Mouse (Mus musculus) cerebellum, adult 8-10 months (tissue): ENCODE data around the gene Sez6l.

Experiments used
- DNase-seq: peaks from one replicate; pipeline ENCODE4 v3.0.0; 2022

The Sez6l gene

GRCm38 (mm10) chr5:112496753-112497369 lies 80.1 kb downstream of the Sez6l start:
- peak; percentile 54 for DNase-seq

DNA sequence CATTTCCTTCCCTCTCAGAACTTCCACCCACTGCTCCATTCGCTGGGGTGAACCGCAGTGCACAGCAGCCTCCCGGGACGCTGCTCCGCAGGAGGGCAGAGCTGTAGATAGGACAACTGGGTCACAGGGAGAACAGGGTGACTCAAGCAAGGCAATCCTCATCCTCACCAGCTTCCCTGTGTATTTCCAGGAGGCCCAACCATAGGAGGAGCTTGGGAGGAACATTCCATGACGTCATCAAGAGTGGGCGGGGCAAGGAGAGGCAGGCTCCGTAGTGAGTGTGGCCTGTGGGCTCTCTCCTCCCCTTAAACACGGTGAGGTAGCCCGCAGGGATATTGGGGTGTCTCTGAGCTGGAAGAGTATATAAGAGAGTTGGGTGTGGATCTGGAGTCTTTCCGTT lies 83.5 kb downstream of the Sez6l start:
- no peak for DNase-seq

DNA sequence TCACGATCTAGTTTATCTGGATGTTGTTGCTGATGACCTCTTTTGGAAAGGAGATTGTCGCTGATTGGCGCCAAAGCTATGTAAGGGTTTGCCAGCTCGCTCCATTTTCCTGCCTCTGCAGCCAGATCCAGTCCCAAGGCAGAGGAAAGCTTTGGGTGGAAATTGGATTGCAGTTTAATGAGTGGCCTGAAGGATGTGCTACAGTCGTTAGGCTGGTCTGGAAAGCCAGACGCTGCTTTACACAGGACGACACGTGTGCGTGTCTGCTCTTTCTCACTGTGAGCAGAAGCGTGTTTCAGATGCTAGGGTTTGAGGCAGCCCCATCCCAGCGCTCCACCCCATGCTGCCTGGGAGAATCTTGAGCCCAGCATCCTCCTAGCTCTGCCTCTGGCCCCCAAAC lies 85.5 kb downstream of the Sez6l start:
- no peak for DNase-seq

GRCm38 (mm10) chr5:112488101-112488776 lies 88.7 kb downstream of the Sez6l start:
- no peak for DNase-seq

- DNase-seq = no peak
Measured at GRCm38 (mm10) chr5:112487504-112487903, 89.5 kb downstream of the Sez6l start.

DNA sequence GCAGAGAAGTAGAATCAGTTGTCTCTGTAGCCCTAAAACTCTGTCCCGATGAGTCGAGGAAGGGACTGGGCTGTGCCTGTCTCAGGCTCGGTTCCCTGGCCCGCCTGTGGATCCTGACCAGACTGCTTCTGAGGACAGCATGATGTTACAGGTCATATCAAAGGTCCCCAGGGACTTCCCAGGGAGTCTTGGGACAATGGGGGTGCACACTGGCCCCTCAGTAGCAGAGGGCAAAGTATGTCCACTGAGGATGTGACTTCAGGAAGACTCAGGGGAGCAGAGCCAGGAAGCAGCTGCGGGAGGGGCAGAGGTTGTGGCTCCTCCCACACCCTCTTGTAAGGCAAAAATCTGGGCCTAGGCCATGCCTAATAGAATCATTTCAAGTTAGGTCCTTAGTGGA lies 90.6 kb downstream of the Sez6l start:
- DNase-seq = no peak

GRCm38 (mm10) chr5:112484924-112485715 lies 91.9 kb downstream of the Sez6l start:
- peak; percentile 87 for DNase-seq

GRCm38 (mm10) chr5:112483030-112483429 lies 94.0 kb downstream of the Sez6l start:
- DNase-seq = no peak

DNA sequence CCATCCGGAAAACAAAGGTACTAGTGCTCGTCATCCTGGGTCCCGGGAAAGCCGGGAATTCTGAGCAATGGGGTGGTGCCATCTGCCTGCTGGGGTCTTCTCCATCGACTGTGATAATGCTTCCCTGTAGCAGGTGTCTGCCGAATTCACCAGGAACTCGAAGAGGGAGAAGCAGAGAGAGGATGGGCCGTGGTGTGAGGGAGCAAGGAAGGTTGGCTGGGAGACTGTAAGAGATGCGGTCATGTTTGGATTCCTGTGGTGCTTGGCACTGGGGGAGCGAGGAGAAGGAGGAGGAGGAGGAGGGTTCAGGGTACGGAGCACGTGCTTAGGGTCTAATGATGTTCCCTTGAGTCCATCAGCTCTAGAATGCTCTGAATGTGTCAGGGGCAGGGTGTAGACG lies 94.4 kb downstream of the Sez6l start:
- DNase-seq = peak; percentile 44

- no peak for DNase-seq
Measured at GRCm38 (mm10) chr5:112481946-112482410, 95.0 kb downstream of the Sez6l start.

DNA sequence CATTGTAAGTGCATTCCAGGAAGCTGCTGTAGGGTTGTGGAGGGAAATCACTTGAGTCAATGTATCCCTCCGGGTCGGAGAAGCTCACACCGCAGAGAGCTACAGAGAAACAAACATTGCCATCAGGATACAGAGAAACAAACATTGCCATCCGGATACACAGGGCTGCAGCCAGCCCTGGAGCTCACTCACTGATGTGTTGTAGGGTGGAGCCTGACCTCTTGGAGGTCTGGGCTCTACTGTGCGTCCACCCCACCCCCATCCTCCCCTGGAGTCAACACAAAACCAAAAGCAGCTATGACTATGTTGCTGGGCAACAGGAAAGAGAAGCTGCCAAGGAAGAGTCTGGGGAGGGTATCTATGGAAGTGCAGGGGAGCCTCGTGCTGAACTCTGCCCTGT lies 103.5 kb downstream of the Sez6l start:
- DNase-seq = no peak

DNA sequence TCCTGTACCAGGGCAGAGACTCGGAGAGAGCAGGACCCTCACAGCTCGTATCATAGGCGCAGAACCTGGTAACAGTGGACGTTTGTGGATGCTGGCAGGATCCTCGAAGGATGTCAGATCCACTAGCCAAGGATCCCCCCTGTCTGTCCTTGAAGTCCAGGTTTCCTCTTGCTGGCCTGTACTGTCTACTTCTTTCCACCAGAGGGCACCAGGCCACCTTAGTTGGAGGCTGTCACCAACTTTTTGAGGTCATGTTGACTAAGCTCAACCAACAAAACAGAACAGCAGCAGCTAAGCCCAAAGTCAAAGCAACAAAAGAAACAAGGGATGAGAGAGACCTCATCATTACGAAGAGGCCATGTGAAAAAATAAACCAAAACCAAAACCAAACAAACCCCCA lies 106.8 kb downstream of the Sez6l start:
- peak; percentile 79 for DNase-seq

DNA sequence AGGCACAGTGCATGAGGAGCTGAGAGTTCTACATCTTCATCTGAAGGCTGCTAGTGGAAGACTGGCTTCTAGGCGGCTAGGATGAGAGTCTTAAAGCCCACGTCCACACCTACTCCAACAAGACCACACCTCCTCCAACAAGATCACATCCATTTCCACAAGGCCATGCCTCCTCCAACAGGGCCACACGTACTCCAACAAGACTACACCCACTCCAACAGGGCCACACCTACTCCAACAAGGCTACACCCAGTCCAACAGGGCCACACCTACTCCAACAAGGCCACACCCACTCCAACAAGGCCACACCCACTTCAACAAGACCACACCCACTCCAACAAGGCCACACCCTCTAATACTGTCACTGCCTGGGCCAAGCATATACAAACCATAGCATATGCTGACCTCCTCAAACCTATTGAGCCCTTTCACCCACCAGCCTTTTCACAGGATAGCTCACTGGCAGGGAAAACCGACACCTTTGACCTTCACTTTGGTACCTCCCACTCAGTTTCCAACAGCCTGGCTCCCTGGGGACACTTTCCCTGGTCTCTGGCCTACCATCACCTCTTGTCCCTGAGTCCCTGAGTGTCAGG lies 107.9 kb downstream of the Sez6l start:
- DNase-seq = no peak

- no peak for DNase-seq
Measured at GRCm38 (mm10) chr5:112466331-112466730, 110.7 kb downstream of the Sez6l start.

- DNase-seq = peak; percentile 58
Measured at GRCm38 (mm10) chr5:112459903-112460302, 117.1 kb downstream of the Sez6l start.

- no peak for DNase-seq
Measured at GRCm38 (mm10) chr5:112454966-112455555, 121.9 kb downstream of the Sez6l start.

DNA sequence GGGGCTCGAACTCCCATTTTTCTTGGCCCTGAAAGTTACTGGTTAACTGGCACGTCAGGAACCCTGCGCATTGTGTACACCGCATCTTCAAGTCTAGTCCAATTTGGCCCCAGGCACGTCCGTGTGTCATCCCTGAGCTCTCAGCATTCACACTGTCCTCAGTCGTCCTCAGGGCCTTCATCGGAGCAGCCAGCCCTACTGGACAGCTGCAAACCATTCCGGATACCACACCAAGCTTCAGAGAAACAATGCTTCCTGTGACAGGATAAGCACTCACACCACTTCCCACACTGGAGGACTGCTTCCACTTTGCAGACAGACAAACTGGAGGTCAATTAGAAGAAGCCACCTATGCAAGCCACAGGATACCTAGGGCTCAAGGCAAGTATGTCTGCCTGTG lies 123.9 kb downstream of the Sez6l start:
- DNase-seq = no peak

- DNase-seq = no peak
Measured at GRCm38 (mm10) chr5:112448747-112449440, 128.1 kb downstream of the Sez6l start, which contains the start of gene Gm6588. TSS of gene Gm6588 (plus strand) at chr5:112449426.

- no peak for DNase-seq
Measured at GRCm38 (mm10) chr5:112438535-112438934, 138.4 kb downstream of the Sez6l start.

DNA sequence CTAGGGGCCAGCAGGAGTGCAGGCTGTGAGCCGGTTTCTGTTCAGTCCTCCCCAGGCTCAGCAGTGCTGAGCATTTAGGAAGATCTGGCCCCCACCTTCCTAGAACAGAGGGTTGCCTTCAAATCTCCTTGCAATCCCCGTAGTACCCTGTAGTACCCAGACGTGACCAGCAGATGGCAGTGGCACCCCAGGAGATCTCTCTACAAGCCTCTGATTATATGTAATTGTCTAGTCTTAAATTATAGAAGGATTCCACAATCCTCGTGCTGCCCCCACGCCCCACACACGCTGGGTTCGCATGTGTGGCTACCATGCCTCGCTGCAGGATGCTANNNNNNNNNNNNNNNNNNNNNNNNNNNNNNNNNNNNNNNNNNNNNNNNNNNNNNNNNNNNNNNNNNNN lies 144.0 kb downstream of the Sez6l start:
- peak; percentile 86 for DNase-seq

GRCm38 (mm10) chr5:112432033-112432432 lies 145.0 kb downstream of the Sez6l start:
- no peak for DNase-seq

DNA sequence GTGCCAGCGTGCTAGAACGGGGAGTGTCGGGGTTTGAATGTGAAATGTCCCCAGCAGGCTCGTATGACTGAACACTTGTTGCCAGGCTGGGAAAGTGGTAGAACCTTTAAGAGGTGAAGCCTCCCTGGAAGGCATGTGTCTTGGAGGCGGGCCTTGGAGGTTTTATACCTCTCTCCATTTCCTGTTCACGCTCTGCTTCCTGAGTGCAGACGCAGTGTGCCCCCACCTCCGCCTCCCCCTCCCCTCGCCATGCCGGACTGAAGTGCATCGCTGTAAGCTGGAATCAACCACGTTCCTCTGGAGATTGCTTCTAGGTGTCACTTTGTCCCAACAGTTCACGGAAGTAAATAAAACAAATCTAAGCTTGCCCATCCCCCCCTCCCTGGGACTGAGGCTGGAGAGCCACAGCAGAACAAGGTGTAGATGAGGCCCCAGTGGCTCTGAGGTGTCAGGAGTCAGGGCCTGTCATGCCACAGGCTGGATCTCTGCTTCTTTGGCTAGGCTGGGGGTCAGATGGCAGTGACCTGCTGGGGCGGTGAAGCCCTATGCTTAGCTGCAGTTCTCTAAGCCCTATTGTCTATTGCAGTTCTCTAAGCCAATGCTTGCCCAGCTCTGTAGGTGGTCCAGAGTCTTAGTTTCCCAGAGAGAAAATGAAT lies 145.7 kb downstream of the Sez6l start:
- no peak for DNase-seq
